Mouse (Mus musculus): ENCODE results near the gene Vmn2r53. TPM values are rescaled to one million over a fixed set of nuclear protein-coding genes. Genes with fewer than 3 reads are reported as not detected.
"Not testable (repeated sequence)": the region's sequence is repeated elsewhere in the genome, so short reads cannot be mapped to it uniquely, and the experiment has no call there.

The Vmn2r53 gene
- under 1 TPM in 1 of 4 experiments, not detected in 3; under 0.01 TPM for total RNA-seq (2022)

GRCm38 (mm10) chr7:12608688-12609087 lies at the start of gene Vmn2r53:
Gene Vmn2r53, minus strand, starts transcription at chr7:12608788.
- no peak for DNase-seq (ENCODE audit: low spot score)

DNA sequence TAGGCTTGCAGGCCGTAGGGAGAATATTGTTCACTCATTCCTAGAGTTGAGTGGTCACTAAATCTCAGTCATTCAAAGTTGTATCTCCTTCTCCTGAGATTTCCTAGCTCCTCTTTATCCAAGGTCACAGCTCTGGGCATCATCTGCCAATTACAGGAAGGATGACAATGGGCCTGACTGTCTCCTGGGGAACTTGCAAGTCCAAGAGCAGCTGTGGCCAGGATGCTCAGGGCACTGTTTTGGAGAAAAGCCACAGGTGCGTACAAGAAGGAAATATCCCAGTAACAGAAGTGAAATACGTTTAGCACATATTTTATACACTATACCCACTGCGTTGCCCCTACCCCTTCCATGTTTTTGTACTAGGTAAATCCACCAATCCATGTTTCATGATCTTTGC lies 31.6 kb upstream of the Vmn2r53 start, which contains the start of gene Vmn2r54:
Gene Vmn2r54, minus strand, starts transcription at position 101 of the 400 bp plus-strand sequence.
- not testable (repeated sequence) for DNase-seq (ENCODE audit: low spot score)

Other genes with a start within 250 kb of the Vmn2r53 start
- gene Vmn1r84, start 239.5 kb downstream of the Vmn2r53 start, total RNA-seq (2022), result not detected
- gene Zfp551, start 186.0 kb downstream of the Vmn2r53 start, total RNA-seq (2022), result 1 to 10 TPM; 2.3 to 2.8 (median 2.4) TPM
- 1 to 10 TPM; 7.3 to 9.1 (median 8.0) TPM for gene Zfp606, start 130.5 kb downstream of the Vmn2r53 start, total RNA-seq (2022)
- not detected for gene 2900092C05Rik, start 96.3 kb downstream of the Vmn2r53 start, total RNA-seq (2022)
- gene Vmn2r54, start 31.5 kb upstream of the Vmn2r53 start, total RNA-seq (2022), result not detected
- gene Vmn2r55, start 76.2 kb upstream of the Vmn2r53 start, total RNA-seq (2022), result not detected
- not detected for gene Vmn2r56, start 126.2 kb upstream of the Vmn2r53 start, total RNA-seq (2022)
- 1 to 10 TPM in 2 of 4 experiments, under 1 TPM in 2; 0.41 to 2.0 (median 1.2) TPM for gene Zscan18, start 194.8 kb upstream of the Vmn2r53 start, total RNA-seq (2022)
- gene Zfp329, start 210.1 kb upstream of the Vmn2r53 start, total RNA-seq (2022), result 1 to 10 TPM; 4.7 to 7.6 (median 5.6) TPM
- 10 to 100 TPM; 18.0 to 22.0 (median 19.6) TPM for gene Zfp110, start 226.0 kb upstream of the Vmn2r53 start, total RNA-seq (2022)

Data from heart, adult 8-10 months (tissue).